In genomic region chr10:20310969-20311769, GRCm38 (mm10) we compare ENCODE assay signal across 8 mouse cellular contexts. TPM values are rescaled to one million over a fixed set of nuclear protein-coding genes. Genes with fewer than 3 reads are reported as not detected.
DNase-seq lines count a peak whose midpoint lies in the region; ATAC-seq and TF ChIP-seq lines count a peak whose summit lies in the region.

No protein-coding gene starts in this region.

- H3K36me3 ChIP-seq in CH12.LX (replicated peaks in 1 of 2; ENCODE audit: control insufficient read depth in 1 of 2, insufficient read depth in 1 of 2, low read length in 1 of 2) (peaks cover 0 to 2% of the 10 kb centered on the region in 2 experiments), myocyte (ENCODE audit: control insufficient read depth, insufficient read depth) (no peaks in the 10 kb centered on the region)
- no peaks in the 10 kb centered on the region for H3K36me3 ChIP-seq in forebrain, embryonic 14.5 days (ENCODE audit: control insufficient read depth, insufficient read depth, low read length)
- H3K36me3 ChIP-seq in limb, embryonic 12.5 days: no peaks in the 10 kb centered on the region

- H3K9ac ChIP-seq in CH12.LX (ENCODE audit: insufficient read depth, low read depth): peak overlapping the region; percentile 94
- H3K9ac ChIP-seq in forebrain, embryonic 14.5 days (ENCODE audit: low read length): peak overlapping the region; percentile 92
- H3K9ac ChIP-seq in limb, embryonic 12.5 days (replicated peaks): peak overlapping the region; percentile 89

- H3K4me3 ChIP-seq in CH12.LX (replicated peaks in 1 of 3; ENCODE audit: low read depth in 2 of 3, low read length in 2 of 3, poor library complexity in 1 of 3): peak overlapping the region; percentile 55 to 87 (median 70)
- peak overlapping the region; percentile 81 for H3K4me3 ChIP-seq in forebrain, embryonic 14.5 days (ENCODE audit: low read depth, low read length)
- H3K4me3 ChIP-seq in limb, embryonic 12.5 days (replicated peaks): peak overlapping the region; percentile 76
- H3K4me3 ChIP-seq in myocyte: peak overlapping the region; percentile 92

- H3K79me2 ChIP-seq in CH12.LX (replicated peaks; ENCODE audit: control insufficient read depth, extremely low read depth, insufficient read depth, poor library complexity, severe bottlenecking): peaks cover 28% of the 10 kb centered on the region
- peaks cover 35% of the 10 kb centered on the region for H3K79me2 ChIP-seq in myocyte (ENCODE audit: control insufficient read depth, insufficient read depth)

- DNase-seq in cerebellum, adult 9-11 months: peak; percentile 14
- DNase-seq in cerebellum, postnatal 36 days: no peak
- DNase-seq in CH12.LX (ENCODE audit: extremely low read depth): no peak
- DNase-seq in forebrain, embryonic 14.5 days (ENCODE audit: low spot score): no peak
- no peak for DNase-seq in adrenal gland, adult 2 months
- no peak for DNase-seq in right cerebral cortex, postnatal 4 days

- TF ChIP-seq CTCF in CH12.LX (conservative IDR thresholded peaks at IDR 0.05 in 1 of 2, IDR thresholded peaks at IDR 0.05 in 1 of 2; ENCODE audit: low read depth in 2 of 2, low read length in 2 of 2): no peak

- TF ChIP-seq POLR2A in CH12.LX (IDR thresholded peaks at IDR 0.05; ENCODE audit: low read depth, low read length) (no peak), myocyte (IDR thresholded peaks at IDR 0.05; ENCODE audit: insufficient read length, low read depth) (no peak)

- in situ Hi-C loops in CH12.LX (cut with MboI; ENCODE audit: low pct_ligation_motif_present, low pct_unique_long_range_greater_than_20kb, low sequenced_read_pairs): no loop called here

- ATAC-seq in forebrain, embryonic 14.5 days: no peak
- ATAC-seq in limb, embryonic 12.5 days (ENCODE audit: insufficient number of reproducible peaks, insufficient read depth, low FRiP score, low TSS enrichment, low read depth): no peak

- WGBS in forebrain, embryonic 14.5 days: 48% methylated on average over 11 of the region's 11 CpGs
- WGBS in limb, embryonic 12.5 days: 49% methylated on average over 11 of the region's 11 CpGs

- peak overlapping the region; percentile 69 for H3ac ChIP-seq in myocyte (ENCODE audit: control insufficient read depth, insufficient read length)

- H3K4me2 ChIP-seq in CH12.LX (ENCODE audit: insufficient read depth, low read depth, poor library complexity, severe bottlenecking): peak overlapping the region; percentile 85
- H3K4me2 ChIP-seq in forebrain, embryonic 14.5 days (ENCODE audit: low read length): peak overlapping the region; percentile 82
- peak overlapping the region; percentile 63 for H3K4me2 ChIP-seq in limb, embryonic 12.5 days
- peak overlapping the region; percentile 96 for H3K4me2 ChIP-seq in myocyte (ENCODE audit: low read depth)

- TF ChIP-seq EP300 in CH12.LX (IDR thresholded peaks at IDR 0.05; ENCODE audit: low read length): no peak

- H3K27me3 ChIP-seq in CH12.LX (replicated peaks) (no peaks in the 10 kb centered on the region), myocyte (ENCODE audit: control insufficient read depth, insufficient read depth, insufficient read length) (no peaks in the 10 kb centered on the region)
- H3K27me3 ChIP-seq in forebrain, embryonic 14.5 days (replicated peaks; ENCODE audit: control insufficient read depth, insufficient read depth, low read length): no peaks in the 10 kb centered on the region
- no peaks in the 10 kb centered on the region for H3K27me3 ChIP-seq in limb, embryonic 12.5 days

- peak overlapping the region; percentile 98 for H3K27ac ChIP-seq in CH12.LX (ENCODE audit: insufficient read depth, low read depth)
- H3K27ac ChIP-seq in forebrain, embryonic 14.5 days (ENCODE audit: low read depth, low read length): peak overlapping the region; percentile 100
- peak overlapping the region; percentile 99 for H3K27ac ChIP-seq in limb, embryonic 12.5 days

- H3K4me1 ChIP-seq in CH12.LX (ENCODE audit: control insufficient read depth in 1 of 2, insufficient read depth in 2 of 2): peaks cover 2 to 14% of the 10 kb centered on the region in 2 experiments; a peak in 2 of 4 replicates
- peaks cover 14% of the 10 kb centered on the region for H3K4me1 ChIP-seq in forebrain, embryonic 14.5 days (ENCODE audit: control insufficient read depth, insufficient read depth, low read length)
- H3K4me1 ChIP-seq in limb, embryonic 12.5 days (replicated peaks): peaks cover 13% of the 10 kb centered on the region

- dilution Hi-C loops in CH12.LX (cut with MboI; ENCODE audit: extremely low pct_ligation_motif_present, extremely low pct_unique_long_range_greater_than_20kb, low sequenced_read_pairs): no loop called here

- H3K9me3 ChIP-seq in CH12.LX (replicated peaks; ENCODE audit: low read length): no peaks in the 10 kb centered on the region
- H3K9me3 ChIP-seq in forebrain, embryonic 14.5 days (replicated peaks; ENCODE audit: control insufficient read depth, low read length): no peaks in the 10 kb centered on the region
- H3K9me3 ChIP-seq in limb, embryonic 12.5 days: no peaks in the 10 kb centered on the region

- no peak for TF ChIP-seq RAD21 in CH12.LX (IDR thresholded peaks at IDR 0.05; ENCODE audit: low read depth, low read length)

TF ChIP-seq in CH12.LX, 34 proteins besides CTCF, POLR2A, EP300 and RAD21 (continues in another document):
- TF ChIP-seq CHD1 (IDR thresholded peaks at IDR 0.05; ENCODE audit: low read depth, low read length) (no peak), POLR2AphosphoS2 (IDR thresholded peaks at IDR 0.05; ENCODE audit: low read depth, low read length) (no peak), SMC3 (IDR thresholded peaks at IDR 0.05; ENCODE audit: low read depth, low read length) (no peak), ZKSCAN1 (IDR thresholded peaks at IDR 0.05; ENCODE audit: borderline replicate concordance, low read depth, low read length) (no peak), ZC3H11A (IDR thresholded peaks at IDR 0.05; ENCODE audit: low read depth, low read length) (no peak), TBP (conservative IDR thresholded peaks at IDR 0.05; ENCODE audit: low read depth, low read length) (no peak), GABPA (IDR thresholded peaks at IDR 0.05; ENCODE audit: insufficient replicate concordance, low read depth, low read length) (no peak), JUND (conservative IDR thresholded peaks at IDR 0.05; ENCODE audit: low read depth, low read length) (no peak), HCFC1 (IDR thresholded peaks at IDR 0.05; ENCODE audit: low read depth, low read length) (no peak), NRF1 (IDR thresholded peaks at IDR 0.05; ENCODE audit: low read depth, low read length) (no peak), MEF2A (IDR thresholded peaks at IDR 0.05; ENCODE audit: borderline replicate concordance, low read depth, low read length) (no peak), PAX5 (IDR thresholded peaks at IDR 0.05; ENCODE audit: low read length) (no peak), TCF12 (IDR thresholded peaks at IDR 0.05; ENCODE audit: low read depth, low read length) (no peak), JUN (IDR thresholded peaks at IDR 0.05; ENCODE audit: insufficient read depth, low read depth, low read length) (no peak), KAT2A (IDR thresholded peaks at IDR 0.05; ENCODE audit: insufficient replicate concordance, low read length) (no peak), ELF1 (IDR thresholded peaks at IDR 0.05; ENCODE audit: low read depth, low read length) (no peak)

TF ChIP-seq in myocyte, 11 proteins besides CTCF, POLR2A, EP300 and RAD21:
- no peak for TF ChIP-seq POLR2AphosphoS2 (IDR thresholded peaks at IDR 0.05; ENCODE audit: insufficient read length, low read depth)
- no peak for TF ChIP-seq SRF (IDR thresholded peaks at IDR 0.05; ENCODE audit: control insufficient read depth, insufficient read length, low read depth)
- no peak for TF ChIP-seq TCF12 (IDR thresholded peaks at IDR 0.05; ENCODE audit: insufficient read depth, poor library complexity, severe bottlenecking)

RNA-seq across cellular contexts. Expression of gene Bclaf1, which starts 1.1 kb away (rescaled TPM):
- 84.2 and 130 TPM in 2 replicates for total RNA-seq in CH12.LX (2012; rRNA removed)
- total RNA-seq in CH12.LX (2014; rRNA removed): 186 and 208 TPM in 2 replicates
- 242 and 246 TPM in 2 replicates for polyA plus RNA-seq in CH12.LX (2012; ENCODE audit: insufficient read length, low read depth)
- polyA plus RNA-seq in forebrain, embryonic 14.5 days (2014; fragmentation: Nextera tagmentation; extraction: Ambion mirVana): 137 and 143 TPM in 2 replicates
- polyA plus RNA-seq in limb, embryonic 12.5 days (2016; fragmentation: Nextera tagmentation; extraction: Ambion mirVana): 157 and 167 TPM in 2 replicates
- polyA plus RNA-seq in myocyte (2012; fragmentation: generic; extraction: Trizol): 12.5 TPM
- total RNA-seq in adrenal gland, adult 2 months (2021): 100 to 1,000 TPM in 1 of 2 experiments, 10 to 100 TPM in 1; 80.7 to 129 TPM
- 4.2 and 6.4 TPM in 2 replicates for polyA plus RNA-seq in adrenal gland, adult 2 months (2012; rRNA removed)

RNA-seq across cellular contexts. Expression of gene Mtfr2, which starts 36.4 kb away (rescaled TPM):
- total RNA-seq in CH12.LX (2012; rRNA removed): 4.0 and 4.4 TPM in 2 replicates
- 3.2 and 3.8 TPM in 2 replicates for total RNA-seq in CH12.LX (2014; rRNA removed)
- polyA plus RNA-seq in CH12.LX (2012; ENCODE audit: insufficient read length, low read depth): 15.3 and 16.9 TPM in 2 replicates
- 0.80 and 1.1 TPM in 2 replicates for polyA plus RNA-seq in forebrain, embryonic 14.5 days (2014; fragmentation: Nextera tagmentation; extraction: Ambion mirVana)
- polyA plus RNA-seq in limb, embryonic 12.5 days (2016; fragmentation: Nextera tagmentation; extraction: Ambion mirVana): 2.2 and 2.3 TPM in 2 replicates
- 1.3 TPM for polyA plus RNA-seq in myocyte (2012; fragmentation: generic; extraction: Trizol)
- 1 to 10 TPM in 1 of 2 experiments, under 1 TPM in 1; 0.66 to 1.4 TPM for total RNA-seq in adrenal gland, adult 2 months (2021)
- polyA plus RNA-seq in adrenal gland, adult 2 months (2012; rRNA removed): 0.19 and 0.26 TPM in 2 replicates

Comparison
In these comparisons a context has a peak if more than half of its experiments do, and no peak if none do; other contexts are left out.
1. RNA of gene Bclaf1, which starts 1.1 kb away (polyA plus RNA-seq): 242 to 246 TPM in CH12.LX, 157 to 167 TPM in limb, embryonic 12.5 days and 137 to 143 TPM in forebrain, embryonic 14.5 days; 12.5 TPM in myocyte (single experiment) and 4.2 to 6.4 TPM in adrenal gland, adult 2 months; every median in the first group is over 10 times any median in the second.
2. Peak in every context shown above with its lines, with median percentiles within 50 percentile points of each other: H3K27ac ChIP-seq, H3K4me2 ChIP-seq, H3K4me3 ChIP-seq and H3K9ac ChIP-seq.